Mouse (Mus musculus) left cerebral cortex, postnatal 25 days (tissue): ENCODE data around the gene Ptpn22. TPM values are rescaled to one million over a fixed set of nuclear protein-coding genes. Genes with fewer than 3 reads are reported as not detected.
"Not testable (repeated sequence)": the region's sequence is repeated elsewhere in the genome, so short reads cannot be mapped to it uniquely, and the experiment has no call there.

Source experiments
- DNase-seq, 2 experiments: peaks; one replicate each; pipeline ENCODE4 v3.0.0; 2022; ENCODE audit warnings: low spot score in 2 of 2, mixed read lengths in 1 of 2
- intact Hi-C: fragments of 180-260 bp; cut with DNase I; formaldehyde crosslinking; loops from one replicate; pipeline ENCODE4 v1.15.1; 2025
- total RNA-seq, 2 experiments: library from RNA; stranded (reverse); gene quantifications; 2 replicates each; pipeline ENCODE4 v1.2.3; 2021

The Ptpn22 gene
- 1 to 10 TPM; 1.2 to 1.7 TPM for total RNA-seq

DNA sequence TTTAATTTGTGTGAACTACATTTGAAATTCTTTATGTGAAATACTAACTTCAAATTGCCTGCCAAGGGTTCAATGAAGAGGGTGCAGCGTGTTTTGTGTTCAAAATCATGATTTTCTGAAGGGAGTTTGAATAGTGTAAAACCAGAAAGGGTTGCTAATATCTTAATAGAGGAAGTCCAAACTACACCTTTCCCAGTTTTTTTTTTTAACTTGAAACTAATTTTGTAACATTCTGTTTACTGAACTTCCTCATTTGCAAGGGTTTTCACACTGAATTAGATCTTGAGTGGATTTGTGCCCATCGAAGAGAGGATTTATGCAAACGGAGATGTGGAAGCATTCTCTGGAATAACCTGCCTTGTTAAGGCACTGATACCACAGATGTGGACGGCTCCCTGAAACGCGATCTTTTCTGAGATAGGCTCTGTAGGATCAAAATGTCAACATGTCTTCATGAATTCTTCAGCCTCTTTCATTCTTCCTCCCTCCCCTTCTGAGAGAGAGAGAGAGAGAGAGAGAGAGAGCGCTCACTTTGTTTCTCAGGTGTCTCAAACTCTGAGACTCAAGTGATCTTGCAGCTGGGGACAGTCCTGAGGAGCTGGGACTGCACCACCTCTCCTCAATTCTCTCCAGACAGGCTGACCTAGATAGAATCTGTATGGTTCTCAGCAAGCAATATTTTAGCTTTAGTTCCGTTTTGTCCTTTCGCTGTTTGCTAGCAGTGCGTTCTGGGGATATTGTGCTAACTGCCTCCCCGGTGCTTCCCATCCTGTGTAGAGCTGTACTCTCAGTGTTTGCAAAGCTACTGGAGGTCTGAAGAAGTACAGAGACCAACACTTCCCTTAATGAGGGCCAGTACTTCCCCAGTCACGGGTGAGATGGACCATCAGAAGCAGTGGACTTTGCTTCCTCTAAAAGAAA lies at the start of gene Ptpn22:
Ptpn22 (plus strand) TSS at position 915 of the 921 bp plus-strand sequence.
- DNase-seq, result no peak
- intact Hi-C loops, result no loop called here

DNA sequence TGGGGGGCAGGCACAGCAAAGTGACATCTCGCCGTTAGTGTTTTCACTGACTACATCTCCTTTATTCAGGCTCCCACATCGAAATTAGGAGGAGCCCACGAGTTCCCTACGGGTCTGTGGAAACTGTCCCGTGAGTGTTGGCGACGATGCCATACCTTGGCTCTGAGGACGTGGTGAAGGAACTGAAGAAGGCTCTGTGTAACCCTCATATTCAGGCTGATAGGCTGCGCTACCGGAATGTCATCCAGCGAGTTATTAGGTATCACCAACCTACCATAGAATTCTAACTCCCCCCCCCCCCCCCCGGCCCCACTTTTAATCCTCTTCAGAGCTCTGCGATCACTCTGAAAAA lies 49.8 kb upstream of the Ptpn22 start:
- DNase-seq, result no peak
- intact Hi-C loops, result loop anchor here (1.0 kb wide), 2 partner anchors 18 to 78 kb away; partner anchors contain the start of gene Hipk1

DNA sequence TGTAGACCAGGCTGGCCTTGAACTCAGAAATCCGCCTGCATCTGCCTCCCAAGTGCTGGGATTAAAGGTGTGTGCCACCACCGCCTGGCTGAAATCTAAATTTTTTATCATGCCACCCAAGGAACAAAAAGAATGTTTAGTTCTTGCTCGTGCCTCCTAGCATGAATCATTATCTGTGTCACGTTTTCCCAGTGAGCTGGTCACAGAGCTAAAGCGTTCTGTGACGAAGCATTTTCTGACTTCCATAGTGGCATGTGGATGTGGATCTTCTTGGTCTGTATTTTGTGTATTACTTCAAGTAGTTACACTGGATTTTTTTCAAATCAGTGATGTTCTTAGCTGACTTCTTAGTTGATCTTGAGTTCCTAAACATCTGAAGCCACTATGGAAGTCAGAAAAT lies 48.6 kb upstream of the Ptpn22 start:
- DNase-seq, result no peak
- intact Hi-C loops, result no loop called here

DNA sequence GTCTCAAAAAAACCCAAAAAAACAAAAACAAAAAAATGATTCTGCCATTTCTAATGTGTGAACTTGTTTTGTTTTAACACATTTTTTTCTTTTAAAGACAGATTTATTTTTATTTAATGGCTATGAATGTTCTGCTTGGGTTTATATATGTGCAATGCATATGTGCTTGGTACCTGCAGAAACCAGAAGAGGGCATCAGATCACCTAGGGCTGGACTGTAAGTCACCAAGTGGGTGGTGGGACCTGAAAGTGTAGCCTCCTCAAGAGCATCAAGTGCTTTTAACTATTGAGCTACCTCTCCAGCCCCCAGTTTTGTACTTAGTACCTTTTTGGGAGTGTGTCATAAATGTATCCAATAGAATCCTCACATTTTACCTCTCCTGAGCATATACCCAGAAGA lies 32.0 kb upstream of the Ptpn22 start:
- no peak for DNase-seq
- intact Hi-C loops, result no loop called here

DNA sequence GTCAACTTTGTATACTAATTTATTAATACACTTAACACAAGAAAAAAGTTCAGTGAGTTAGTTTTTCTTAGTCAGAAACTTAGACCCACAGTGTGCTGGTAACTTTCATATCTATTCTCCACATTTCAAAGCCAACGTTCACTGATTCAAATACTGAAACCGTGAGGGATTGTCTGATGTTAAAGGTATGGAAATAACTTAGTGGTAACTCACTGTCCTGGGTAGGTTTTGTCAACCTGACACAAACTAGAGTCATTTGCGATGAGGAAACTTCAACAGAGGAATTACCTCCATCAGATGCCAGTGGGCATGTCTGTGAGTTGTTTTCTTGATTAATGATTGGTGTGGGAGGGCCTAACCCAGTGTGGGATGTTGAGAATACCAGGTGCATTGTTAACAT lies 30.6 kb upstream of the Ptpn22 start:
- intact Hi-C loops, result no loop called here

DNA sequence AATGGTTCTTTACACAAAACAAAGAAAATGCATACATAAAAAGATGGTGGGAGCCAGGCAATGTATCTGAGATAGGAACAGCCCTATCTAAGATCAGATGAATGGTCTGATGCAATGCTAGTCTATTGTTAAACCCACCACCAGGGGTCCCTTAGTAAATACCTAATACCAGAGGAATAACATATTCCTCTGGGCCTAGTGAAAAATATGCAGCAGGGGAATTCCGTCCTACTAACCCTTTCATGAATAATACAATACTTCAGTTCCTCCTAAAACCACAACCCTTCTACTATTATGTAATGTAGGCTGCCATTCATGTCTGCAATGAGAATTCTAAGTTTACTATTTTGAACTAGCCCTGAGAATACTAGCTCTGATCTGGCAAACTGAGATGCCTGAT lies 28.9 kb upstream of the Ptpn22 start:
- intact Hi-C loops, result loop anchor here (5.0 kb wide), 1 partner anchor 57 kb away; no protein-coding TSS in a partner anchor
- DNase-seq, result not testable (repeated sequence)

More for the DNA sequence above, 30.6 kb upstream of the Ptpn22 start:
- no peak for DNase-seq

DNA sequence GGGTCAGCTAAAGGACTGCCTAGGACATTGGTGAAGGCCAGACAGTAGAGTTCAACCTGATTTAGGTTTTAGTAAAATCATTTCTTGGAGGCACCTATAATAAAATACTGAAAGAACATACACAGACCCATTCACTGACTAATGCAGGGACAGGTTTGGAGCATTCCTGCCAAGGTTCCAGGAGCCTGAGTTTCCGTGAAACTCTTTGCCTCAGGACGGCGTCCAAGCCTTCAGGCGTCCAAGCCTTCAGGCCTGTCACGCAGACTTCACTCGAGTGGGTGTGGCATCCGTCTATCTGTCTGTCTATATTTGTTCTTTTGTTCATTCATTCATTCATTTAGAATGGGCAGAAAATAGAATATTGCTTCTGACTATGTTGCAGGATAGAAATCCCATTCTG lies 28.4 kb upstream of the Ptpn22 start:
- intact Hi-C loops, result loop anchor here (5.0 kb wide), 1 partner anchor 56 kb away; no protein-coding TSS in a partner anchor
- DNase-seq, result no peak

DNA sequence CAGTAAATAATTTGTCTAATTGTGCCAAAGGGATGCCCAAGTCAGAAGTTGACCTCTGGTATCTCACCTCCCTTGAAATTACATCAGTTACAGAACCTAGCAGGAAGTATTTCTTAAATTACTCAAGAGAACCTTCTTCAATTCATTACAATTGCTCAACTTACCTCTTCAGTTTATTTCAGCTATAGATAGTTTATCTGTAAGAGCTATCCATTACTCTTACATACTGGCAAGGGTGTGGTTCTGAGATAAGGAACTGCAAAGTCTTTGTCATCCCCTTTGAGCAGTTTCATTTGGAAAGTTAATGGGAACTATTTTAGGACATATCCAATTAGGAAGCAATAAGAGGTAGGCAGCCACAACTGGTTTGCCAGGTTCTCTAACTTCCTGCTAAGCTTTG lies 27.2 kb upstream of the Ptpn22 start, which contains the start of gene Bcl2l15:
Bcl2l15 (plus strand) TSS at position 176 of the 400 bp plus-strand sequence.
- DNase-seq, result no peak
- intact Hi-C loops, result loop anchor here (5.0 kb wide), 1 partner anchor 55 kb away; no protein-coding TSS in a partner anchor

DNA sequence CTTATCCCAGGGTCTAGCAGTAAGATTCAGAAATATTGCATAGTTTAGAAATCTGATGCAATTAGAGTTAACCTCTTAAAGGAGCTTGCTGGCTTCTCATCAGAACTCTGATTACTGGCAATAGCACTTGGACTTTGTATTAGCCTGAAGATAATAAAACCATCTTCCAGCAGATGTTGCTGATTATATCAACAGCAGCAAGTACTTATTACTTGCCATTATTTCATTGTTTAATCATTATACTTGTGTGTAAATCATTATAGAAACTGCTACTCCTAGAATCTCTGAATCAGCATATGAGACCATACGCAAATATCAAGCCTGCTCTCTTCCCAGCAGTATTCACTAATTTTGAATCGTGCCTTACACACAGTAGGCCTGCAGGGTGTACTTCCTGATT lies 25.6 kb upstream of the Ptpn22 start:
- intact Hi-C loops, result loop anchor here (5.0 kb wide), 1 partner anchor 53 kb away; no protein-coding TSS in a partner anchor
- no peak for DNase-seq

DNA sequence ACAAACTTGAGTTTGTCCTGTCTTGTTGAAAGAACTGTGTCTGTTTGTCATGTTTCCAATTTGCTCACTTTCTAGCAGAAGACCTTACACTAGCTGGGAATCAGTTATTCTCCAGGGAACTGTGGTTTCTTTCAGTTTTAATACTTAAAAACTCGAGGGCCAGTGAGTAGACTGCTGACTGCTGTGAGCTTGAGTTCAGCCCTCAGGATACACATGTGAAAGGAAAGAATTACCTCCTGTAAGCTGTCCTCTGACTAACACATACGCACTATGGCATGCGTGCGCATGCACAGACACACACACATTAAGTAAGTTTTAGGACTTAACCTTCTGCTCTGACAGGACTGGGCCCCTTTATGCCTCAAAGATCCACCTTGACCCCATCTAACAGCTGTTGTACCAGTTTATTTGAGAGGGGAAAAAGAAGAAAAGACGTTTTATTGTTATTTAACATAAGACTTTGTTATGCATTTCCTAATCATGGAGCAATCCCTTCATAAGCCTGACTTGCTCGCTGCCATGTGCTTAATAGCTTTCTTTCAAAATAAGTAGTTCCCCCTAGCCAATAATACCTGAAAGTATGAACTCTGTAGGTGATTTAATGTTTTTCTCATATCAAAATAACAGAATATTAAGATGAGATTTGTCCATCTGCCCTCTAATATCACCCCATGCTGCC lies 24.2 kb upstream of the Ptpn22 start:
- no peak for DNase-seq

DNA sequence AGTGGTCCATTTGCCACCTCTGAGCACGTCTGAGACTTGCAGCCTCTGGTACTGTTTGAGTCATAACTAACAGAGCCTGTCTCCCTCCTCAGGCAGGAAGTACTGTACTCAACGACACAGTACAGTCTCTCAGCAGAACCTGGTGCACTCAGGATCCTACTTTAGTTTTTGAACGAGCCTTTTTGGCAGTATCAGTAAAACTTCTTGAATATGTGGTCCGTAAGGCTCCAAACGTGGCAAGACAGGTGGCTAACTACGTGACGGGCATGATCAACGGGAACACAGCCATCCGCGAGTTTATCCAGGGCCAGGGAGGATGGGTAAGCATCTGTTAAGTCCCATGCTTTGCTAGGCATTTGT lies 23.7 kb upstream of the Ptpn22 start:
- no peak for DNase-seq

More for the DNA sequence above, 24.2 kb upstream of the Ptpn22 start:
- intact Hi-C loops, result no loop called here

DNA sequence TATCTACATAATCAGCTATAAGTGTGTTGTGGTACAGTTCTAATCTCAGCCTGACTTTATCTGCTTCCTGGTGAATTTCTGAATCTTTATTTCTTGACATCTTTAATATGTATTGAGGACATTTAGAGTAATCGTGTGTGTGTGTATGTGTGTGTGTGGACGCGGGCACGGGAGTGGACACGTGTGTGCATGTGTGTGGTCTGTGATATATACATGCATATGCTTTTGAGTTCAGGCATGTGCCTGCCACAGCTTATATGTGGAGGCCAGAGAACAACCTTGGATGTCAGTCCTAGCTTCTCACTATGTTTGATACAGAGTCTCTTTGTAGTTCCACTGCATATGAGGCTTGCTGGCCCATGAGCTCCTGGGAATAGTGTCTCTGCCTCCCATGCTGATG lies 23.1 kb upstream of the Ptpn22 start:
- DNase-seq, result no peak
- intact Hi-C loops, result no loop called here

More for the DNA sequence above, 23.7 kb upstream of the Ptpn22 start:
- intact Hi-C loops, result no loop called here

DNA sequence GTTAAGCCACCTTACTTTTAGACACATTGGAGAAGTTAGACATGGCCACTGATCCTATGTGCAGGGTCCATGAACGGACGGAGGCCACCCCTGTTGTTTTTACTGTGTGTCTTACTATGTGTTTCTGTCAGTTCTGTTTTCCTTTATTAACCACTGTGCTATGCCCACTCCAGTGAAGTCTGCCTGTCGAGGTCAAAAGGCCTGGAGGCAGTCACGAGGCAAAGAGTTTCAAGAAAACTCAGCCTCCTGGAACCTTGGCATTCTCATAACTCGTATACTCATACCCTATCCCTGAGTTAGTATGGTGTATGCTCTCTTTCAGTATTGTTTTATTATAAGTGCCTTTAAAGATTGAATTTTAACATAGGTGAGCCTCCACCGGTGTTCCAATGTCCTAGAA lies 19.9 kb upstream of the Ptpn22 start:
- intact Hi-C loops, result no loop called here
- DNase-seq, result no peak

DNA sequence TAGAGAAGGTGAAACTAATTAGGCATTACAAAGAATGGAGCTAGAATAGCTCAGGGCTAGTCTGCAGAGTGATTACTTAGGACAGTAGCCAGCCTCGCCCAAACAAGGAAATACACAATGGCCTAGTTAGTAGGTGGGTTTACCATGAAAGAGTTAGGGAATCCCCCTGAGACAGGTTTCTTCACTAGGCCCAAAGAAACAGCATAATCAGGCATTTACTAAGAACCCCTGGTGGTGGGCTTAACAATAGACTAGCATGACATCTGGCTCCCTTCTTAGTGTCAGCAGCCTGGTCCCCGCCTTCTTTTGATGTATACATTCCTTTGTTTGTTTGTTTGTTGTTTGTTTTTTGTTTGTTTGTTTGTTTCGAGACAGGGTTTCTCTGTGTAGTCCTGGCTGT lies 19.4 kb upstream of the Ptpn22 start:
- DNase-seq, intact Hi-C loops: not testable (repeated sequence)

DNA sequence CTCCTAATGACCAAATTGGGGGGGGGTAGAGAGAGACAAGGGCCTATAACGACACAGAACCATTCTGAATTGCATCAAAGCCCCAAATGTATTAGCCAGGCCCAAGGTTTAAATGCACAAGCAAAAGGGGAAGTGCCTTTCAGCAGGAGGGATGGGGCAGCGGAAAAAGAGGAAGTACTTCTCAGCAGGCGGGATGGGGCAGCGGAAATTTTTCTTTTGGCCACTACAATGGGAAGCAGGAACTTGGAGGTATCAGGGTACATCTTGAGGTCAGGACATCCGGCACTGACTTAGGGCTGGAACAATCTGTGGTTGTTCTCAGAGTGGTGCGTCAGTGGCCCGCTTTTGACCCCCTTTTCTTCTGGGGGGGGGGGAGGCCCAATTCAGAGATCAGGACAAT lies 18.6 kb upstream of the Ptpn22 start:
- intact Hi-C loops, DNase-seq: not testable (repeated sequence)

DNA sequence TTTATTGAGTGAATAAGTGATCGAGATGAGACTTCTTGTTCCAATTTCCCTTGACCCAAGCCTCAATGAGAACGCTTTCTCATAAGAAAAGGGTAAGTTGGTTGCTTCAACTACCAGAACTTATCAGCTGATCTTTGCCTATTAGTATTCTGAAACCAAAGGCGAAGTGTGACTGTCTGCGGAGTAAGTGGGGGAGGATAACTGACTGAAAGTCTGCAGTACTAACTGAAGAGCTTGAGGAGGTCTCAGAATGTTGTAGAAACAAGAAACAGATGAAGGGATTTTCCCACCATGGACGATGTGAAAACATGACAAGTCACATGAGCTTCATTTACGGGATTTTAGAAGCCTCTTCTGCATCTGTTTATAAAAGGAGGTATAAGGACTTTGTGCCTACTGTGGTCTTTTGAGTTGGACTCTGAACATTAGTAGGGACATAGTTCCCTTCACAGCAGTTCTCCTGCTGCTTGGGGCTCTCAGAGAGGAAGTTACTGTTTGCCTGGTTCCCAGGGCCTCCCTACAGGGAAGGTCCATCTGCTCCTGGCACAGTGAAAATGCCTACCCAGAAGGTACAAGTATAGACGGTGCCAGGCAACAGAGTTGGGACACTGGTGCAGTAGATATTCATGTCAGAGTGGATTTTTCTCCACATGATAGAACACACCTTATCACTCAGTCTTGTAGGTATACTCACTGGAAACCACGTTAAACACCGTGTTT lies 8.8 kb upstream of the Ptpn22 start:
- no peak for DNase-seq
- intact Hi-C loops, result no loop called here

DNA sequence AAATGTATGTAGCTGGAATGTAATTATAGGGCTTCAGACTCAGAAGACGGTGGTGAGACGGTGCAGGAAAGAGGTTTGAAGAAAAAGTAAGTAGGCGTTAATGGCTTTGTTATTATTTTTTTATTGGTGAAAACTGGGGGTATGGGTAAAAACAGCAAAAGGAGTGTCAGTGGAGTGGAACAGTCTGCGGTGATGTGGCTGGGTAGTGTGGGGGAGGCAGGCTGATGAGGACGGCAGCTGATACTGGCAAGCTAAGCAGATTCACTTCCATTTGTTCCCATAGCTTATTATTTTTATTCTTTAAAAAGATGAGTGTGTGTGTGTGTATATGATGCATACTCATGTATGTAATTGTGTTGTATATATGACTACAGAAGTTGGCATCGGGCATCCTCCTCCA lies 8.1 kb upstream of the Ptpn22 start:
- no peak for DNase-seq
- intact Hi-C loops, result no loop called here

DNA sequence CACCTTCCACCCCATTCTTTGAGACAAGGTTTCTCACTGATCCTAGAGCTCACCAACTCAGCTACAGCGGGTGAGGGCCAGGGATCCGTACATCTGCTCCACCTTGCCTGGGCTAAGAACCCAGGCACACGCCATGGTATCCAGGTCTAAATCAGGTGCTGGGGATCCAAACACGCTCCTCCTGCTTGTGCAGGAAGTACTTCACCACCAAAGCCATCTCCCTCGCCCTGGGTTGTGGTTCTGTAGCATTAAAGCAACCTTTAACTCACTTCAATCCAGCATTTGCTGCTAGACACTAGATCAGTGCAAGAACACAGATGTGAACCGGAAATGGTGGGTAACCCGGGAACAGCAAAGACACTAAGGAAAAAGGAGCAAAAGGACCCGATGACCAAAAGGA lies 7.7 kb upstream of the Ptpn22 start:
- no peak for DNase-seq
- intact Hi-C loops, result no loop called here

DNA sequence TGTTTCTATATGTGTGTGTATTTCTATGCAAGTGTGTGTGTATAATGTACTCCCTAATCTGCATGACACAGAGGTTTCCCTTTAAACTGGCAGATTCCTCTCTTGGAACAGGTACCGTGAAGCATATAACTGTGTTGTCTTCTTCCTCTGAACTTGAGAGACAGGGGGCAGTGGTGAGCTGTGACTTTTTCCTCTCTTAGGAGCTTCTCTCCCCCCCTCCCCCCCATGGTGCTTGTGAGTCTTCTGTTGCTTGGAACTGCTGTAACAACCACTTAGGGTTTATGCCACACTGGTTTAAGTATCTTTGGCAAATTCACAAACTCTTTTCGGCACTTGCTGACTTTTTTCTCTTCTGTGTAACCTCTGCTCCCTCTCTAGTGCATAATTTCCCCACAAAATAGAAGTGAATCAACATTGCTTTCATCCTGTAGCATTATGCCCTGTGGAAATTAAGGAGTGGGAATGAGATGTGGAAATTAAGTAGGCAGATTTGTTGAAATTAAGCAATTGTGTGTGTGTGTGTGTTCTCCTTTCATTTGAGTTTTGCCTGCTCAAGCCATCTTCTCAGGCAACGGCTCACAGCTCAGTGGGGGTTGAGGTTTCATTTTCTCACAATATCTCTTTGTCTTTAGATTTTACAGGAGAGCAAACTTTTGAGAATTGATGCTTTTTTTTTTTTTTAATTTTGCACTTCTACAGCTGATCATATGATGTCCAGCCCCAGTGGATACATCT lies 6.9 kb upstream of the Ptpn22 start:
- peak; percentile 24 to 32 for DNase-seq
- intact Hi-C loops, result no loop called here
